1 mouse cellular context compared by ENCODE assay signal in the genomic region with DNA sequence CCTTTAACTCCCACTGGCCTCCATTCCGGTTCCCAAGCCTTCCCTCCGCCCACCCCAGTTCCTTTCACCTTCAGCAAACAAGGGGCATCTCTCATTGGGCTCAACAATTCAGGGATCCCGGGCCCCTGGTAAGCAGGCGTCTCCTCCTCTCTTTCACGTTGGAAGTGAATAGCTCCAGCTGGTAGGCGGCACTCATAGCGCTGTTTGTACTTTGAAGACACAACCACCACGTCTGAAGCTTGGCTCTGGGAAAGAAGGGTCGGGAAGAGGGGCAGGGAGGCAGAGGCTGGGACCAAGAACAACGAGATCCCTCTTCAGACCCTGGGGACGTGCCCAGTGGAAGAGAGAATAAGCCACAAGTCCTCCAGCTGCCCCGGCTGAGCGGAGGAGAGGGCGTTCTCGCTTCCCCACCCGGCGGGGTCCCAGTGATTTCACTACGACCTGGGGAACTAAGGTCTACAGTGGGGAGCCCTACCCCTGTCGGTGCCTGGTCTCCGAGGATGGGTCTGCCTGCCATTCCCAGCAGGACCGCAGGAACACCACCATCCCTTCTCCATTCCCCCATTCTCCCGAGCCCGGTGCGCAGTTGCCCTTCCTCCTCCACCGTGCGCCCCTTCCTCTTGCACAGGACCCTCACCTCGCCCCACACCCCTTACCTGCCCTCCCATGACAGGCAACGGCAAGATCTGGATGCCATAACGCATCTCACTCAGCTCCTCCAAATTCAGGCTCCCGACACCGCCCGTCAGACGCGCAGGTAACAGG.
TF ChIP-seq lines count a peak whose summit lies in the region.

No protein-coding gene starts in this region.

TF ChIP-seq in CH12.LX, 34 proteins besides CTCF, POLR2A, EP300 and RAD21 (continued from another document):
- TF ChIP-seq MXI1 (IDR thresholded peaks at IDR 0.05; ENCODE audit: low read depth, low read length) (0 out of 2 replicates have a peak, but pooled peaks have one; percentile 15), POLR2AphosphoS2 (IDR thresholded peaks at IDR 0.05; ENCODE audit: low read depth, low read length) (0 out of 2 replicates have a peak, but pooled peaks have one; percentile 50), ZC3H11A (IDR thresholded peaks at IDR 0.05; ENCODE audit: low read depth, low read length) (no peak), MAX (IDR thresholded peaks at IDR 0.05; ENCODE audit: low read length) (no peak)
TF ChIP-seq in CH12.LX: peak in this region for 3.
